Mouse (Mus musculus) intestine, postnatal 0 days (tissue): Measurements from ENCODE around the gene Tcf7l2. TPM values are rescaled to one million over a fixed set of nuclear protein-coding genes. Genes with fewer than 3 reads are reported as not detected.

ENCODE experiments used
- ATAC-seq: fragments of 200-750 bp; cut with Nextera tagmentation; 2 replicates; pipeline ENCODE4 v1.8.0; 2017; ENCODE audit warnings: mild to moderate bottlenecking, moderate TSS enrichment, moderate library complexity
- H3K27ac ChIP-seq: fragments of 300-500 bp; sonication (generic); 2 replicates; pipeline ENCODE4 v1.5.1; 2014; ENCODE audit warnings: mild to moderate bottlenecking, low read depth, low read length, moderate library complexity
- H3K27me3 ChIP-seq: fragments of 300-500 bp; sonication (generic); replicated peaks from 2 replicates; pipeline ENCODE4 v1.6.1; 2014; ENCODE audit warnings: low read length, mixed read lengths; ENCODE audit not compliant: control insufficient read depth, insufficient read depth
- H3K36me3 ChIP-seq: fragments of 300-500 bp; sonication (generic); 2 replicates; pipeline ENCODE4 v1.6.1; 2014; ENCODE audit warnings: mild to moderate bottlenecking, moderate library complexity; ENCODE audit not compliant: control insufficient read depth, insufficient read depth
- H3K4me1 ChIP-seq: fragments of 300-500 bp; sonication (generic); replicated peaks from 2 replicates; pipeline ENCODE4 v1.6.1; 2014; ENCODE audit warnings: antibody characterized with exemption, low read length, mixed read lengths; ENCODE audit not compliant: control insufficient read depth, insufficient read depth
- H3K4me2 ChIP-seq: fragments of 300-500 bp; sonication (generic); replicated peaks from 2 replicates; pipeline ENCODE4 v1.6.1; 2014; ENCODE audit warnings: low read depth, mild to moderate bottlenecking, moderate library complexity
- H3K4me3 ChIP-seq: fragments of 300-500 bp; sonication (generic); 2 replicates; pipeline ENCODE4 v1.5.1; 2014; ENCODE audit warnings: low read depth, low read length
- H3K9ac ChIP-seq: fragments of 300-500 bp; sonication (generic); 2 replicates; pipeline ENCODE4 v1.6.1; 2014; ENCODE audit warnings: mild to moderate bottlenecking, low read depth, low read length
- H3K9me3 ChIP-seq: fragments of 300-500 bp; sonication (generic); 2 replicates; pipeline ENCODE4 v1.6.1; 2016; ENCODE audit warnings: mixed run types; ENCODE audit not compliant: control insufficient read depth
- CTCF ChIP-seq: sonication (generic); IDR thresholded peaks from 2 replicates; pipeline ENCODE4 v1.5.1; 2016; ENCODE audit warnings: low read depth, mild to moderate bottlenecking, control low read depth, antibody characterized with exemption, moderate library complexity
- WGBS: fragments of 180-500 bp; shearing (Covaris S2); extraction: QIAGEN DNeasy Blood & Tissue Kit; methylation state at CpG from one replicate; pipeline ENCODE4 v1.1.7; 2014; 5-methylcytosine and 5-hydroxymethylcytosine counted together
- polyA plus RNA-seq: library from polyadenylated mRNA; unstranded; fragments of >200 nt; fragmentation: Nextera tagmentation; extraction: Ambion mirVana; gene quantifications from 2 replicates; pipeline ENCODE4 v1.2.1, GENCODE M21; 2015

Tcf7l2 gene
- polyA plus RNA-seq, 1 experiment from 2014 or later = 32.4 TPM

- no peak for TF ChIP-seq CTCF
- ATAC-seq = no peak
- Histone ChIP-seq H3K4me2 (no peak overlapping the region), H3K27me3 (no peaks in the 10 kb centered on the region), H3K4me3 (no peak overlapping the region), H3K27ac (no peak overlapping the region), H3K4me1 (no peaks in the 10 kb centered on the region), H3K9me3 (no peaks in the 10 kb centered on the region), H3K36me3 (no peaks in the 10 kb centered on the region), H3K9ac (no peak overlapping the region)
- WGBS = 66% methylated on average over 13 of the region's 13 CpGs
These were observed 139.2 kb downstream of the Tcf7l2 start for GRCm38 (mm10) chr19:55880664-55881359.

- no peaks in the 10 kb centered on the region for H3K4me1 ChIP-seq
- H3K4me3 ChIP-seq = no peak overlapping the region
- H3K9me3 ChIP-seq = no peaks in the 10 kb centered on the region
- no peak for ATAC-seq
- WGBS = 78% methylated on average over 14 of the region's 14 CpGs
- no peaks in the 10 kb centered on the region for H3K36me3 ChIP-seq
- H3K27ac ChIP-seq = no peak overlapping the region
- H3K4me2 ChIP-seq = no peak overlapping the region
- H3K9ac ChIP-seq = no peak overlapping the region
- no peak for TF ChIP-seq CTCF
- H3K27me3 ChIP-seq = no peaks in the 10 kb centered on the region
These were observed 144.9 kb downstream of the Tcf7l2 start for GRCm38 (mm10) chr19:55886536-55886935.

- no peaks in the 10 kb centered on the region for H3K9me3 ChIP-seq
- H3K36me3 ChIP-seq = no peaks in the 10 kb centered on the region
- 71% methylated on average over 9 of the region's 9 CpGs for WGBS
- no peak overlapping the region for H3K4me3 ChIP-seq
- no peak for ATAC-seq
- no peak for TF ChIP-seq CTCF
- no peaks in the 10 kb centered on the region for H3K27me3 ChIP-seq
- no peaks in the 10 kb centered on the region for H3K4me1 ChIP-seq
- H3K27ac ChIP-seq = no peak overlapping the region
- H3K4me2 ChIP-seq = no peak overlapping the region
- H3K9ac ChIP-seq = no peak overlapping the region
These were observed 150.1 kb downstream of the Tcf7l2 start for GRCm38 (mm10) chr19:55891692-55892183.

- no peak overlapping the region for H3K9ac ChIP-seq
- no peaks in the 10 kb centered on the region for H3K9me3 ChIP-seq
- no peak overlapping the region for H3K4me3 ChIP-seq
- H3K4me1 ChIP-seq = no peaks in the 10 kb centered on the region
- WGBS = 95% methylated on average over 11 of the region's 11 CpGs
- no peak overlapping the region for H3K27ac ChIP-seq
- H3K27me3 ChIP-seq = no peaks in the 10 kb centered on the region
- no peak overlapping the region for H3K4me2 ChIP-seq
- ATAC-seq = no peak
- TF ChIP-seq CTCF = no peak
- H3K36me3 ChIP-seq = no peaks in the 10 kb centered on the region
These were observed 151.9 kb downstream of the Tcf7l2 start for GRCm38 (mm10) chr19:55893557-55893956.

DNA sequence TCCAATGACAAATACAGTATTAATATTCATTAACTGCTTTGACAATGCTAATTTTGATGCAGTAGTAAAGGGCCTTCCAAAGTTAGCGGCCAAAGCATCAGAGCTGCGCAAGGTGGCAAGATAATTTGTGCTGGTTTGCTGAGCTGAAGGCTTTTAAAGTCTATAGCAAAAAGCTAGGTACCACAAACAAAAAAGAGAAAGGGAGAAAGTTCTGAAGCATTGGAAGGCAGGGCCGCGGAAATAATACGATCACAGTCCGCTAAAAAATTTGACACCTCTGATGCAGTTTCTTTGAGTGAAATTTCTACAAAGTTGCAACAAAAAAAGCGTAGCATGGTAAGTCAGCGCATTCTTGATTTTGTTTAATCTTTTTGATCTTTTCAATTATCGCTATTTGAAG, 152.8 kb downstream of the Tcf7l2 start:
- Histone ChIP-seq H3K9me3 (no peaks in the 10 kb centered on the region), H3K4me2 (no peak overlapping the region), H3K27me3 (no peaks in the 10 kb centered on the region), H3K4me3 (no peak overlapping the region), H3K36me3 (no peaks in the 10 kb centered on the region), H3K27ac (no peak overlapping the region), H3K9ac (no peak overlapping the region), H3K4me1 (no peaks in the 10 kb centered on the region)
- WGBS = 92% methylated on average over 9 of the region's 9 CpGs
- TF ChIP-seq CTCF = no peak
- ATAC-seq = no peak

DNA sequence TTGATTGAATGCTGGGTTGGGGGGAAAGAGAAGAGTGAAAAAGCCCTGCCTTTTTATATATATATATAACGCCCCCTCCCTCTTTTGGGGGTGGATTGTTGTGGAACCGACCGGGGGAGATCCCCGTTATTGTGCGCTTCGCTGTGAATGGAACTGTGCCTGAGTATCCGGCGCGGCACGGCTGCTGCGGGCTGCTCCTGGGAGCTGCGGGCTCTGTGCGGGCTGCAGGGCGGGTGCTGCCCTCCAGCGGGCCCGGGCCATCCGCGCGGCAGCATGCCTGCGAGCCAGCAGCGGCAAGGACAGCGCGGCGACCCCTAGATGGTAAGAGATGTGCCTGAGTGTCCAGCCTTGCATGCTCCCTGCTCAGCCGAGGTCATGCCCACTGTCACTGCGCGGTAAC, 153.7 kb downstream of the Tcf7l2 start:
- TF ChIP-seq CTCF = peak; percentile 92
- H3K4me3 ChIP-seq = peak overlapping the region; percentile 11; the same call in 1 of the 2 replicates
- H3K4me2 ChIP-seq = peak overlapping the region; percentile 53
- no peak overlapping the region for H3K9ac ChIP-seq
- H3K27me3 ChIP-seq = no peaks in the 10 kb centered on the region
- no peak overlapping the region for H3K27ac ChIP-seq
- H3K4me1 ChIP-seq = no peaks in the 10 kb centered on the region
- H3K9me3 ChIP-seq = no peaks in the 10 kb centered on the region
- WGBS = 10% methylated on average over 27 of the region's 27 CpGs
- H3K36me3 ChIP-seq = no peaks in the 10 kb centered on the region
- ATAC-seq = peak; percentile 65; the same call in 1 of the 2 replicates
